Mouse (Mus musculus) kidney, postnatal 4 days (tissue): ENCODE measurements around the gene Psmd14.

Source experiments
- DNase-seq, 2 experiments: peaks; one replicate each; pipeline ENCODE4 v3.0.0; 2021; ENCODE audit warnings: mixed read lengths in 2 of 2

Gene Psmd14

GRCm38 (mm10) chr2:61814548-61815473, 103.3 kb downstream of the Psmd14 start:
- DNase-seq, result peak; percentile 49 to 60

GRCm38 (mm10) chr2:61815583-61816313, 104.3 kb downstream of the Psmd14 start:
- peak; percentile 41 to 61 for DNase-seq

- no peak for DNase-seq
These were observed 106.7 kb downstream of the Psmd14 start for GRCm38 (mm10) chr2:61818197-61818596.

- DNase-seq, result no peak
These were observed 108.7 kb downstream of the Psmd14 start for GRCm38 (mm10) chr2:61820203-61820602.

- DNase-seq, result no peak
These were observed 112.1 kb downstream of the Psmd14 start for GRCm38 (mm10) chr2:61823426-61824140.

GRCm38 (mm10) chr2:61837243-61837806, 125.8 kb downstream of the Psmd14 start:
- DNase-seq, result no peak
